Mouse (Mus musculus) forebrain, postnatal 0 days (tissue): ENCODE results near the gene Ash1l. TPM values are rescaled to one million over a fixed set of nuclear protein-coding genes. Genes with fewer than 3 reads are reported as not detected.

Source experiments
- ATAC-seq: fragments of 200-750 bp; cut with Nextera tagmentation; 2 replicates; pipeline ENCODE4 v1.8.0; 2017; ENCODE audit warnings: mild to moderate bottlenecking, moderate library complexity
- DNase-seq: peaks from one replicate; pipeline ENCODE4 v3.0.0-alpha.2; 2015
- H3K27ac ChIP-seq: fragments of 300-500 bp; sonication (generic); 2 replicates; pipeline ENCODE4 v1.5.1; 2014; ENCODE audit warnings: low read depth, mild to moderate bottlenecking, antibody characterized with exemption, low read length, moderate library complexity, mixed read lengths
- H3K27me3 ChIP-seq: fragments of 300-500 bp; sonication (generic); 2 replicates; pipeline ENCODE4 v1.6.1; 2014; ENCODE audit warnings: mild to moderate bottlenecking, low read length, mixed read lengths; ENCODE audit not compliant: insufficient read depth
- H3K36me3 ChIP-seq: fragments of 300-500 bp; sonication (generic); 2 replicates; pipeline ENCODE4 v1.6.1; 2014; ENCODE audit warnings: mild to moderate bottlenecking, moderate library complexity; ENCODE audit not compliant: insufficient read depth
- H3K4me1 ChIP-seq: fragments of 300-500 bp; sonication (generic); 2 replicates; pipeline ENCODE4 v1.6.1; 2014; ENCODE audit warnings: antibody characterized with exemption; ENCODE audit not compliant: insufficient read depth
- H3K4me2 ChIP-seq: fragments of 300-500 bp; sonication (generic); 2 replicates; pipeline ENCODE4 v1.6.1; 2014; ENCODE audit warnings: low read depth, mild to moderate bottlenecking, moderate library complexity
- H3K4me3 ChIP-seq: fragments of 300-500 bp; sonication (generic); 2 replicates; pipeline ENCODE4 v1.5.1; 2014; ENCODE audit warnings: low read depth, low read length, mixed read lengths
- H3K9ac ChIP-seq: fragments of 300-500 bp; sonication (generic); 2 replicates; pipeline ENCODE4 v1.6.1; 2014; ENCODE audit warnings: mild to moderate bottlenecking
- H3K9me3 ChIP-seq: fragments of 300-500 bp; sonication (generic); 2 replicates; pipeline ENCODE4 v1.6.1; 2016; ENCODE audit warnings: low read length
- CTCF ChIP-seq: sonication (generic); IDR thresholded peaks from 2 replicates; pipeline ENCODE4 v1.5.1; 2016; ENCODE audit warnings: antibody characterized with exemption, control low read depth, low read depth
- WGBS: fragments of 180-500 bp; shearing (Covaris S2); extraction: QIAGEN DNeasy Blood & Tissue Kit; methylation state at CpG from one replicate; pipeline ENCODE4 v1.1.7; 2014; 5-methylcytosine and 5-hydroxymethylcytosine counted together
- polyA plus RNA-seq: library from polyadenylated mRNA; unstranded; fragments of >200 nt; fragmentation: Nextera tagmentation; extraction: Ambion mirVana; gene quantifications from 2 replicates; pipeline ENCODE4 v1.2.1, GENCODE M21; 2015
- total RNA-seq: library from RNA; depleted of rRNA; stranded (reverse); fragments of >200 nt; gene quantifications from 2 replicates; pipeline ENCODE4 v1.2.3, GENCODE M21; 2014; rRNA removed

Ash1l gene
- total RNA-seq (25.9 and 28.9 TPM in 2 replicates), polyA plus RNA-seq (6.8 and 12.8 TPM in 2 replicates)

DNA sequence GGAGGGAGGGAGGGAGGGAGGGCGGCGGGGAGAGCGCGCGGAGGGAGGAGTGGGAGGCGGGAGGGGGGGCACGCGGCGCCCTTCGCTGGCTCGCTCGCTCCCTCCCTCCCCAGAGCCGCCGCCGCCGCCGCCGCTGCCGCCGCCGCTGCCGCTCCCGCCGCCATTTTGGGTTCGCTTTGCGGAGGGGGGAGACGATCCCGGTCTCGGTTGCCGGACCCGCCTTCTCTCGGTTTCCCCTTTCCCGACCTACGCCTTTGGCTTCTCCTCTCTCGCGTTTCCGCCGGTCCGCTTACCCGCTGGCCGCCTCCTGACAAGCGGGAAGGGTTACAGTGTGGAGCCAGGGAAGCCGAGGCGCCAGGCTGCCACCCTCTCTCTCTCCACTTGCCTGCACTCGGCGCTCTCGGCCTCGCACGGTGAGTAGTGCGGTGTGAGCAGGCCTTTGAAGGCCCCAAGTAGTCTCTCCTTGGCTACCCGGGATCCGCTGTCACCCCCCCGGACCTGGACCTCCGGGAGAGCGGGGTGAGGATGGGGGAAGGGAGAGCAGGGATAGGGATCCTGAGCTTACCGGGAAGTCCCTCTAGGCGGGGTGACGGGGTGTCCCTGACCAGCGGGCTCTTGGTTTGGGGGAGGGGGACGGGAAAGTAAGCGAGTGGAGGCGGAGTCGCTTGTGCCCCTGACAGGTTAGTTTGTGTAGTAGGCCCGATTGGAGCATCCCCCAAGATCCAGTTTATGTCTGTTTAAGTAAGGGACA is at the start of gene Ash1l, which contains the start of gene Dap3:
Gene Ash1l (plus strand): TSS at position 47 of the 751 bp plus-strand sequence.
Gene Dap3 (minus strand): TSS at position 606 of the 751 bp plus-strand sequence.
- DNase-seq (peak; percentile 87), ATAC-seq (peak; percentile 87)
- 4% methylated on average over 31 of the region's 64 CpGs for WGBS
- TF ChIP-seq CTCF = peak; percentile 73
- peak within 1 kb of the TSS; percentile 66 for H3K4me2 ChIP-seq
- H3K27ac ChIP-seq = peak within 1 kb of the TSS; percentile 99
- no peaks in the 10 kb centered on the region for H3K27me3 ChIP-seq
- H3K36me3 ChIP-seq = no peaks in the 10 kb centered on the region
- peaks cover 25% of the 10 kb centered on the region; the same call in 1 of the 2 replicates for H3K4me1 ChIP-seq
- peak within 1 kb of the TSS; percentile 93 for H3K9ac ChIP-seq
- no peaks in the 10 kb centered on the region for H3K9me3 ChIP-seq
- H3K4me3 ChIP-seq = peak within 1 kb of the TSS; percentile 84

DNA sequence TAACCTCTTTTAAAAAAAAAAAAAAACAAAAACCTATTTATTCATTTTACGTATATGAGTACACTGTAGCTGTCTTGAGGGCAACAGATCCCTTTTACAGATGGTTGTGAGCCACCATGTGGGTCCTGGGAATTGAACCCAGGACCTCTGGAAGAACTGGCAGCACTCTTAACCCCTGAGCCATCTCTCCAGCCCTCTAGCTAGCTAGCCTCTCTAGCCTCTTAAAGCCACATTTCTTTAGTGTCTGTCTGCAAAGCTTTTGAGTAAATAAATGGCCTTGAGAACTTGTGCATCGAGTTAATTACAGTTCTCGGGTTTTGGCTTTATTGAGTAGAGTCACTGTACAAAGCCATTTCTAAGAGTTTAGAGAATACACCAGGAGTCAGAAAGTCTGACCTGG is 45.6 kb upstream of the Ash1l start:
- Histone ChIP-seq H3K9me3 (no peaks in the 10 kb centered on the region), H3K9ac (no peak overlapping the region), H3K4me1 (no peaks in the 10 kb centered on the region), H3K27me3 (no peaks in the 10 kb centered on the region), H3K36me3 (peaks cover 78% of the 10 kb centered on the region), H3K27ac (no peak overlapping the region), H3K4me2 (no peak overlapping the region), H3K4me3 (no peak overlapping the region)
- DNase-seq (no peak), ATAC-seq (no peak)
- no peak for TF ChIP-seq CTCF
- 81% methylated on average over 3 of the region's 3 CpGs for WGBS

DNA sequence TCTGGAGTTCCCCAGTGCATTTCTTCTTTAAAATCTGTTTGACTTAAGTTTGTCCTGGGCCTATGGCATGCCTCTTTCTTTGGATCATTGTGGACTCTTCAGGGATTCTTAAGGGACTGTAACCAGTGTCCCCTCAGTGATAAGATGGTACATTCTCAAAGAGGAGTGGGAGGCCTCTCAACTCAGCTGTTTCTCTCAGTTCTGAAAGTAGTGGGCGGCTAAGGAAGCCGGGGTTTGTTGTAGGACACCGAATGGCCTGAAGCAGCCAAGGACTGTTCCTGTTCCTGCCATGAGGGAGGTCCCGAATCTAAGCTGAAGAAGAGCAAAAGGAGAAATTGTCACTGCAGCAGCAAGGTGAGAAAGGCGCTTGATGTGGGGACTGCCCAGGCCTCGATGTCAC is 45.2 kb upstream of the Ash1l start:
- H3K27ac ChIP-seq = no peak overlapping the region
- H3K27me3 ChIP-seq = no peaks in the 10 kb centered on the region
- ATAC-seq (no peak), DNase-seq (no peak)
- no peak overlapping the region for H3K4me3 ChIP-seq
- peaks cover 82% of the 10 kb centered on the region for H3K36me3 ChIP-seq
- 91% methylated on average over 6 of the region's 6 CpGs for WGBS
- H3K4me1 ChIP-seq = no peaks in the 10 kb centered on the region
- no peaks in the 10 kb centered on the region for H3K9me3 ChIP-seq
- TF ChIP-seq CTCF = no peak
- H3K4me2 ChIP-seq = no peak overlapping the region
- H3K9ac ChIP-seq = no peak overlapping the region

DNA sequence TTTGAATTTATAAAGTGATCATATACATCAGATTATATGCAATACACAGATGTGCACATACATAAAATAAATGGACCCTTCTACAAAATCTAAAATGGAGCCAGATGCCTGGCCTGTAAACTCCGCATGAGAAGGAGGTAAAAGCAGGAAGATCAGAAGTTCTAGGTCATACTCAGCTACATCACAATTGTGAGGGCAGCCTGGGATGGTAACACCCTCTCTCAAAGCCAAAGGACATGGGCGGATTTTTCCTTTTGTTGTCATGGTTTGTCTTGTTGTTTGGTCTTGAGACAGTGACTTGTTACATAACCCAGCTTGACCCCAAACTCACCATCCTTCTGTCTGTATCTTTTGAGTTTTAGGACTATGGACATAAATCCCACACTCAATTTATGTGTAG is 44.7 kb upstream of the Ash1l start:
- Histone ChIP-seq H3K4me2 (no peak overlapping the region), H3K9ac (no peak overlapping the region), H3K9me3 (no peaks in the 10 kb centered on the region), H3K27ac (no peak overlapping the region), H3K36me3 (peaks cover 87% of the 10 kb centered on the region), H3K4me3 (no peak overlapping the region), H3K4me1 (no peaks in the 10 kb centered on the region), H3K27me3 (no peaks in the 10 kb centered on the region)
- DNase-seq (no peak), ATAC-seq (no peak)
- no peak for TF ChIP-seq CTCF
- 89% methylated on average over 2 of the region's 2 CpGs for WGBS

DNA sequence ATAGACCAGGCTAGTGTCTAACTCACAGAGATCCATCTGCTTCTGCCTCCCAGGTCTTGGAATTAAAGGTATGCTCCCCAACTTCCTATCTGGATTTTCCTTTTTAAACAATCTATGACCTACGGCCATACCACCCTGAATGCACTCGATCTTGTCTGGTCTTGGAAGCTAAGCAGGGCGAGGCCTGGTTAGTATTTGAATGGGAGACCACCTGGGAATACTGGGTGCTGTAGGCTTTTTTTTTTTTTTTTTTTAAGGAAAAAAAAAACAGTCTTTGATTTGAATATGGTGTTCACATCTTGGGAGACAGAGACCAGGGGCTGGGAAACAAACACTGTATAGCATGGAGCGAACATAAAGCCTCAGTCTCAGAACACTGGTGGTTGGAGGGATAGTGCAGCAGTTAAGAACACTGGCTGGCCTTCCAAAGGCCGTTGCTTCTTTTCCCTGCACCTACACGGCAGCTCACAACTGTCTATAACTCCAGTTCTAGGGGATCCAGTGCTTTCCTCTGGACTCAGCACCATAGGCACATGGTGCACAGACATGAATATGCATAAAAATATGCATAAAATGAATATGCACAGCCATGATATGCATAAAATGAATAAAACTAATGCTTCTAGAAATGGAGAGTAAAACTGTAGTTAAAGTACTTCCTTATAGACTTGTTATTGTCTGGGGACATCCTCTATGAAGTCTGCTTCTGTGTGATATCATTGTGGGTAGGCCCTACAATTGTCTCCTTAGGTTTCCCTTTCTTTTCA is 43.8 kb upstream of the Ash1l start:
- no peak for DNase-seq
- ATAC-seq = 0 out of 2 replicates have a peak, but pooled peaks have one; percentile 49
- Histone ChIP-seq H3K27ac (no peak overlapping the region), H3K27me3 (no peaks in the 10 kb centered on the region), H3K36me3 (peaks cover 92% of the 10 kb centered on the region), H3K9me3 (no peaks in the 10 kb centered on the region), H3K9ac (no peak overlapping the region), H3K4me2 (no peak overlapping the region), H3K4me3 (no peak overlapping the region), H3K4me1 (no peaks in the 10 kb centered on the region)
- TF ChIP-seq CTCF = no peak
- 85% methylated on average over 6 of the region's 6 CpGs for WGBS

DNA sequence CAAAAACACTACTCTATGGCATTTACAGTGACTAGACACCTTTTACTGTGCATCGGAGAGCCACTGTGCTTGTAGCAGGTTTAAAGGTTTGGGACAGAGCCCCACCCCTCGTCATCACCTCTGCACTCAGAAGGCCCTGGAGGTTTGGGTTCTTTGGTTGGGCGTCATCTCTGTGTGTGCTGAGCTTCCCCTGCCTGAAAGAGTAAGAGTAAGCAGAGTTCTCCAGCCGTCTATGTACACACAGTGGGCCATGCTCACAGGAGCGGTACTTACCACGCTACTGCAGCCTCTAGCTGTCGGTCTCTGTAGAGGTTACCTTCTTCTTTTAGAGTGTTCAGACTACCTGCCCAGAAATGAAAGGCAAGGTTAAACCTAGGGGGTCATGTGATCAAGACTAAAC is 37.8 kb upstream of the Ash1l start:
- DNase-seq = no peak
- peaks cover 45% of the 10 kb centered on the region for H3K36me3 ChIP-seq
- TF ChIP-seq CTCF = no peak
- no peak overlapping the region for H3K4me3 ChIP-seq
- H3K4me1 ChIP-seq = peaks cover 6% of the 10 kb centered on the region; the same call in 1 of the 2 replicates
- WGBS = 94% methylated on average over 7 of the region's 7 CpGs
- no peaks in the 10 kb centered on the region for H3K9me3 ChIP-seq
- H3K9ac ChIP-seq = no peak overlapping the region
- H3K4me2 ChIP-seq = peak overlapping the region; percentile 75; the same call in 1 of the 2 replicates
- no peak overlapping the region for H3K27ac ChIP-seq
- no peak for ATAC-seq
- H3K27me3 ChIP-seq = no peaks in the 10 kb centered on the region
